Mouse (Mus musculus): ENCODE data around the gene Gtpbp3. TPM values are rescaled to one million over a fixed set of nuclear protein-coding genes. Genes with fewer than 3 reads are reported as not detected.
"Not testable (repeated sequence)": the region's sequence is repeated elsewhere in the genome, so short reads cannot be mapped to it uniquely, and the experiment has no call there.

The Gtpbp3 gene
- polyA plus RNA-seq, 1 experiment from 2014 or later, result 14.7 TPM

DNA sequence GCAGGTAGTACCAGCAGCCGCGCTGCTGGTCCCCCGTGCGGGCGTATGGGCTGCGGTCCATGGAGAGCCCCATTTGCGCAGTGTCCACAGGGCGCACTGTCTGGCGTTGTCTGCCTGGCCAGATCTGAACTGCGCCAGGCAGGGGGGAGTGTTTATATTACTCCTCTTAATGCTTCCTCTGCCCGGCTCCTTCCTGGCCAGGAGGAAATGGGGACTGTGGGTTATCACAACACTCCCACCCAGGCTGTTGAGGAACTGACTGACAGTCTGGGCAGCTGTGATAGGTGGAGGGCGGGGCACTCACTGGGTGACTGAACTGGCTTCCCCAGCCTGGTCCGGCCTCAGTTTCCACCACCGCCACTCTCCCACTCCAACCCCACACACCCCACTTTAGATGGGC, 23.7 kb downstream of the Gtpbp3 start, which contains the start of gene Plvap:
Gene Plvap, minus strand, starts transcription at position 109 of the 400 bp plus-strand sequence.
- 21% methylated on average over 14 of the region's 14 CpGs for WGBS
- H3K9me3 ChIP-seq, result no peaks in the 10 kb centered on the region
- H3K4me3 ChIP-seq, result peak within 1 kb of the TSS; percentile 53
- peak; percentile 83 for DNase-seq (ENCODE audit: low spot score)
- peaks cover 53% of the 10 kb centered on the region for H3K27me3 ChIP-seq (ENCODE audit: insufficient read depth, poor library complexity, severe bottlenecking)
- H3K36me3 ChIP-seq, result no peaks in the 10 kb centered on the region
- peaks cover 31% of the 10 kb centered on the region for H3K4me1 ChIP-seq
- peak within 1 kb of the TSS; percentile 74 for H3K27ac ChIP-seq

DNA sequence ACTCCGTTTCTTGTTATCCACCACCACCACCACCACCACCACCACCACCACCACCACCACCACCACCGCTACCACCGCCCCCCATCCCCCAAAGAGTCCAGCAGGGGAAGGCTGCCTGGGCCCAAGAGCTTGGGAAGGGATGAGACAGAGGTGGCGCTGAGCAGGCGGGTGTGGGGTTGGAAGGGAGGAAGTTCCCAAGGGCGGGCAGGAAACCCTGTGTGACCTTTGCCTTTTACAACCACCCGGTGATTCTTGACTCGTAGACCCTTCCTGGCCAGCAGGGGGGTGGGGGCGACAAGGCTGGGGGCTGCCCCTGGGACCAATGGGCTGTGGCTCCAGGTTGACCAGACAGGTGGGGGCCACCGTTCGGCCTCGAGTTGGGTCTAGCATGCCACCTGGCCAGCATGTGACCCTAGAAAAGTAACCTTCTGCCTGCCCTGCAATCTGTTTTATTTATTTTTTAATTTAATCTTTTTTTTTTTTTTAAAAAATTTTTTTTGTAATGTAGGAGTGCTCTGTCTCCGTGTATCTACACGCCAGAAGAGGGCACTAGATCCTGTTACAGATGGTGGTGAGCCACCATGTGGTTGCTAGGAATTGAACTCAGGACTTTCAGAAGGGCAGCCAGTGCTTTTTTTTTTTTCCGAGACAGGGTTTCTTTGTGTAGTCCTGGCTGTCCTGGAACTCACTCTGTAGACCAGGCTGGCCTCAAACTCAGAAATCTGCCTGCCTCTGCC, 25.3 kb downstream of the Gtpbp3 start:
- WGBS, result 53% methylated on average over 15 of the region's 15 CpGs
- H3K36me3 ChIP-seq, result no peaks in the 10 kb centered on the region
- H3K4me3 ChIP-seq, result no peak overlapping the region
- DNase-seq (ENCODE audit: low spot score), result no peak
- no peaks in the 10 kb centered on the region for H3K9me3 ChIP-seq
- H3K4me1 ChIP-seq, result peaks cover 25% of the 10 kb centered on the region
- H3K27ac ChIP-seq, result 0 out of 2 replicates have a peak overlapping the region, but pooled peaks have one; percentile 57
- peaks cover 38% of the 10 kb centered on the region for H3K27me3 ChIP-seq (ENCODE audit: insufficient read depth, poor library complexity, severe bottlenecking)

DNA sequence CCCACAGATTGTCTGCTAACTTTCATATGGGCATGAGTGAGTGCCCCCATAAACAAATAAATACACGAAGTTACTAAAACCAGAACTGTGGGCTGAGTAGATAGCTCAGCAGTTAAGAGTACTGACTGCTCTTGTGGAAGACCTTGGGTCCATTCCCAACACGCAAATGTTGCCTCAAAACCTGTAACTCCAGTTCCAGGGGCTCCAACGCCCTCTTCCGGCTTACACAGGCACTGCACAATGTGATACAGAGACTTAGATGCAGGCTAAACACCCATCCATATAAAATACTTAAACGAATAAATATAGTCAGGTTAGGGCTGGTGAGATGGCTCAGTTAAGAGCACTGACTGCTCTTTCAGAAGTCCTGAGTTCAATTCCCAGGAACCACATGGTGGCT, 27.1 kb downstream of the Gtpbp3 start:
- Histone ChIP-seq H3K4me1 (peaks cover 25% of the 10 kb centered on the region), H3K36me3 (no peaks in the 10 kb centered on the region), H3K4me3 (no peak overlapping the region), H3K27me3 (ENCODE audit: insufficient read depth, poor library complexity, severe bottlenecking) (peaks cover 20% of the 10 kb centered on the region), H3K27ac (no peak overlapping the region), H3K9me3 (no peaks in the 10 kb centered on the region)
- no peak for DNase-seq (ENCODE audit: low spot score)
- 65% methylated on average over 5 of the region's 5 CpGs for WGBS

GRCm38 (mm10) chr8:71516786-71517185, 28.9 kb downstream of the Gtpbp3 start:
- peak overlapping the region; percentile 38; the same call in 1 of the 2 replicates for H3K27ac ChIP-seq
- H3K27me3 ChIP-seq (ENCODE audit: insufficient read depth, poor library complexity, severe bottlenecking), result 0 out of 2 replicates have a peak, but pooled peaks cover 9% of the 10 kb centered on the region
- DNase-seq (ENCODE audit: low spot score), result no peak
- H3K4me1 ChIP-seq, result peaks cover 28% of the 10 kb centered on the region
- no peaks in the 10 kb centered on the region for H3K36me3 ChIP-seq
- 14% methylated on average over 6 of the region's 6 CpGs for WGBS
- H3K4me3 ChIP-seq, result no peak overlapping the region
- H3K9me3 ChIP-seq, result no peaks in the 10 kb centered on the region

DNA sequence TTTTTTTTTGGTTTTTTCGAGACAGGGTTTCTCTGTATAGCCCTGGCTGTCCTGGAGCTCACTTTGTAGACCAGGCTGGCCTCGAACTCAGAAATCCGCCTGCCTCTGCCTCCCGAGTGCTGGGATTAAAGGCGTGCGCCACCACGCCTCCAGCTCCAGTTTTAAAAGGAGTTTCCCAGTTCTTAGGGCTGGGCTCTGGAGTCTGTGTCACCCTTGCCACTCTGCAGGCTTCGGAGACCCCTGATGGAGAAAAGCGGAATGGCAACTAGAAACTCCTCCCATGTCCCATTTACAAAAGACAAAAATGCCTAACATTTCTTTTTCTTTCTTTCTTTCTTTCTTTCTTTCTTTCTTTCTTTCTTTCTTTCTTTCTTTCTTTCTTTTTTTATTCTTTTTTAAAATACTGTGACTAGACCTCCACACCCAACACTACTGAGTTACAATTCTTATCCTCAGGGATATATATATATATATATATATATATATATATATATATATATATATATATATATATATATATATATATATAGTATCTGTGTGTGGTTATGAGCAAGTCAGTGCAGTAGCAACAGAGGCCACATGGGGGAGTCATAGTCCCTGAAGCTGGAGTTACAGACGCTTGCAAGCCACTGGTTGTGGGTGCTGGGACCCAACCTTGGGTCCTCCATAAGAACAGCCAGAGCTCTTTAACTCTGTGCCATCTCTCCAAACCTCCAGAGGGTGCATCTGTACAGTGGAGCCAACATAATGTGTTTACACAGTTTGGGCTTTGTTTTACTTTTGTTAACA, 31.3 kb downstream of the Gtpbp3 start:
- H3K9me3 ChIP-seq; H3K4me3 ChIP-seq; H3K36me3 ChIP-seq; H3K27ac ChIP-seq; DNase-seq (ENCODE audit: low spot score): not testable (repeated sequence)
- Histone ChIP-seq H3K27me3 (ENCODE audit: insufficient read depth, poor library complexity, severe bottlenecking) (peaks cover 21% of the 10 kb centered on the region; the same call in 1 of the 2 replicates), H3K4me1 (peaks cover 27% of the 10 kb centered on the region)
- WGBS, result 41% methylated on average over 10 of the region's 10 CpGs

- peak overlapping the region; percentile 22; the same call in 1 of the 2 replicates for H3K27ac ChIP-seq
- H3K4me3 ChIP-seq, result peak overlapping the region; percentile 27; the same call in 1 of the 2 replicates
- 6% methylated on average over 17 of the region's 17 CpGs for WGBS
- H3K4me1 ChIP-seq, result peaks cover 42% of the 10 kb centered on the region
- peaks cover 45% of the 10 kb centered on the region for H3K27me3 ChIP-seq (ENCODE audit: insufficient read depth, poor library complexity, severe bottlenecking)
- peak; percentile 96 for DNase-seq (ENCODE audit: low spot score)
- H3K9me3 ChIP-seq, result no peaks in the 10 kb centered on the region
- H3K36me3 ChIP-seq, result no peaks in the 10 kb centered on the region
Observed at GRCm38 (mm10) chr8:71521634-71522033, 33.7 kb downstream of the Gtpbp3 start.

GRCm38 (mm10) chr8:71525226-71526050, 37.5 kb downstream of the Gtpbp3 start, which contains the start of gene Ccdc194:
Ccdc194 (minus strand) TSS chr8:71525711.
- H3K27ac ChIP-seq, result peak within 1 kb of the TSS; percentile 84
- no peaks in the 10 kb centered on the region for H3K9me3 ChIP-seq
- peaks cover 55% of the 10 kb centered on the region for H3K27me3 ChIP-seq (ENCODE audit: insufficient read depth, poor library complexity, severe bottlenecking)
- peak within 1 kb of the TSS; percentile 54 for H3K4me3 ChIP-seq
- H3K36me3 ChIP-seq, result no peaks in the 10 kb centered on the region
- H3K4me1 ChIP-seq, result peaks cover 52% of the 10 kb centered on the region
- 6% methylated on average over 46 of the region's 46 CpGs for WGBS
- no peak for DNase-seq (ENCODE audit: low spot score)

- no peaks in the 10 kb centered on the region for H3K9me3 ChIP-seq
- WGBS, result 4% methylated on average over 6 of the region's 6 CpGs
- H3K4me3 ChIP-seq, result no peak overlapping the region
- H3K4me1 ChIP-seq, result peaks cover 50% of the 10 kb centered on the region
- H3K36me3 ChIP-seq, result no peaks in the 10 kb centered on the region
- no peak for DNase-seq (ENCODE audit: low spot score)
- H3K27me3 ChIP-seq (ENCODE audit: insufficient read depth, poor library complexity, severe bottlenecking), result peaks cover 51% of the 10 kb centered on the region
- peak overlapping the region; percentile 84 for H3K27ac ChIP-seq
Observed at GRCm38 (mm10) chr8:71526272-71526671, 38.4 kb downstream of the Gtpbp3 start.

- 29% methylated on average over 3 of the region's 3 CpGs for WGBS
- peaks cover 49% of the 10 kb centered on the region for H3K27me3 ChIP-seq (ENCODE audit: insufficient read depth, poor library complexity, severe bottlenecking)
- DNase-seq (ENCODE audit: low spot score), result no peak
- peak overlapping the region; percentile 72 for H3K27ac ChIP-seq
- no peaks in the 10 kb centered on the region for H3K36me3 ChIP-seq
- H3K9me3 ChIP-seq, result no peaks in the 10 kb centered on the region
- H3K4me1 ChIP-seq, result peaks cover 40% of the 10 kb centered on the region
- H3K4me3 ChIP-seq, result no peak overlapping the region
Observed at GRCm38 (mm10) chr8:71527162-71527870, 39.4 kb downstream of the Gtpbp3 start.

- H3K27me3 ChIP-seq (ENCODE audit: insufficient read depth, poor library complexity, severe bottlenecking), result peaks cover 40% of the 10 kb centered on the region
- WGBS, result 66% methylated on average over 11 of the region's 11 CpGs
- H3K27ac ChIP-seq, result peak overlapping the region; percentile 82
Observed at GRCm38 (mm10) chr8:71528362-71529073, 40.6 kb downstream of the Gtpbp3 start.

GRCm38 (mm10) chr8:71530735-71531467, 43.0 kb downstream of the Gtpbp3 start:
- not testable (repeated sequence) for H3K4me3 ChIP-seq; H3K27ac ChIP-seq; DNase-seq (ENCODE audit: low spot score); H3K9me3 ChIP-seq; H3K36me3 ChIP-seq
- peaks cover 36% of the 10 kb centered on the region for H3K4me1 ChIP-seq
- 70% methylated on average over 6 of the region's 12 CpGs for WGBS
- peaks cover 23% of the 10 kb centered on the region for H3K27me3 ChIP-seq (ENCODE audit: insufficient read depth, poor library complexity, severe bottlenecking)

More at GRCm38 (mm10) chr8:71528362-71529073, 40.6 kb downstream of the Gtpbp3 start:
- H3K4me1 ChIP-seq, result peaks cover 37% of the 10 kb centered on the region
- H3K36me3 ChIP-seq, result no peaks in the 10 kb centered on the region
- no peak for DNase-seq (ENCODE audit: low spot score)
- H3K4me3 ChIP-seq, result 0 out of 2 replicates have a peak overlapping the region, but pooled peaks have one; percentile 1
- H3K9me3 ChIP-seq, result no peaks in the 10 kb centered on the region

Data from heart, embryonic 10.5 days (tissue).